Mouse (Mus musculus): ENCODE results near the gene Ciao2b. TPM values are rescaled to one million over a fixed set of nuclear protein-coding genes. Genes with fewer than 3 reads are reported as not detected.

Gene Ciao2b
- total RNA-seq, 4 experiments from 2014 or later: 33.1 to 44.9 (median 41.1) TPM

GRCm38 (mm10) chr8:104613119-104613518, 28.6 kb downstream of the Ciao2b start:
- DNase-seq: no peak

DNA sequence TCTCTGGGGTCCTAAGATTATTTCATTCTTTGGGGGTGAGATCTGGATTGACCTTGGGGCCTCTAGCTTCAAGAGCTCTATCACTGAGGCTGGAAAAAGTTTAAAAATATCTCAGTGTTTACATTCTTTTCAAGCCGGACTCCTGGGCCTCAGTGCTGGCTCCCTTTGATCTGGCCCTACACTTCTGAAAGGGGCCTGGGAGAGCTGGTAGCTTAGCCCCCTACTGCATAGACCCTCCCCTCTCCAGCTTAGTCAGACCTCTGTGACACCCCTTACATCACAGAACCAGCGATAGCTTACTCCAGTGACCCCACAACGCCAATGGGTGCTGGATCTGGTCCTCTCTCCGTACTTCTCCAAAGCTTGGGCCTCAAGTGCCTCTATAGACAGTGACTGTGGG, 30.2 kb downstream of the Ciao2b start:
- DNase-seq: no peak

GRCm38 (mm10) chr8:104610185-104610766, 31.5 kb downstream of the Ciao2b start:
- no peak for DNase-seq

DNA sequence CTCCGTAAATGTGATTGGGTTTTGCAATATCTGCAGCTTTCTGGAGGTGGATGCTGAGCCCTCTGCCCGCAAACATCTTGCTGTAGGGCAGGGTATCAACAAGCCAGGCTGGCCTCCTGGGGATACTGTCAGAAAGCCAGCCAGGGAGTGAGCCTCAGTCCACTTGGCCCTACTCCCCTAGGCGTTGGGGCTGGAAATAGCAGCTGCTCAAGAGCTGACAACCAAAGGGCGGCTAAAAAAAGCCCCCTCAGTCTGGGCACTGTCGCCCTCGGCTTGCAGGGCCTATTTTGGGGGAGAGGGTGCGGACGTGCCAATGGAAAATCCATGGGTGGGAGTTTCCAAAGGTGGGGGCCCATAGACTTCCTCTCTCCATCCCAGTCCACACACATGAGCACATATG, 32.5 kb downstream of the Ciao2b start:
- no peak for DNase-seq

- no peak for DNase-seq
Observed at GRCm38 (mm10) chr8:104607944-104608343, 33.8 kb downstream of the Ciao2b start.

DNA sequence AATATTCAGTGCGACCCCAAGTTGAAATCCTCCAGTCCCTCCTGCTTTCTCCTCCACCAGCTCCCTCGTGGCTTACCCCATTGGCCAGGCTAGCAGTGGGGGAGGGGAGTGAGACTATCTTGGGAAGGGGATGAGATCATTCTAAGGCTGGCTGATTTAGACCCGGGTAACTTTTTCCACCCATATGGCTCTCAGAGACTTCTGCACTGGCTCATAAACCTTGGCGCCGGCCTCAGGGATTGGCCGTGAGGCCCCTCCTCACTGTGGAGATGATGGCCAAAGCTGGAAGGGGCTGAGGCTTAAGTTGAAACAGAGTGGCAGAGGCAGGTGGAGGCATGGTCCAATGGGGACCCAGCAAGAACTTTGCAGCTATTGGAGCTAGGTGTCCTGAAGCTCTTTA, 35.4 kb downstream of the Ciao2b start:
- DNase-seq: no peak

GRCm38 (mm10) chr8:104603245-104603593, 38.5 kb downstream of the Ciao2b start:
- DNase-seq: no peak

DNA sequence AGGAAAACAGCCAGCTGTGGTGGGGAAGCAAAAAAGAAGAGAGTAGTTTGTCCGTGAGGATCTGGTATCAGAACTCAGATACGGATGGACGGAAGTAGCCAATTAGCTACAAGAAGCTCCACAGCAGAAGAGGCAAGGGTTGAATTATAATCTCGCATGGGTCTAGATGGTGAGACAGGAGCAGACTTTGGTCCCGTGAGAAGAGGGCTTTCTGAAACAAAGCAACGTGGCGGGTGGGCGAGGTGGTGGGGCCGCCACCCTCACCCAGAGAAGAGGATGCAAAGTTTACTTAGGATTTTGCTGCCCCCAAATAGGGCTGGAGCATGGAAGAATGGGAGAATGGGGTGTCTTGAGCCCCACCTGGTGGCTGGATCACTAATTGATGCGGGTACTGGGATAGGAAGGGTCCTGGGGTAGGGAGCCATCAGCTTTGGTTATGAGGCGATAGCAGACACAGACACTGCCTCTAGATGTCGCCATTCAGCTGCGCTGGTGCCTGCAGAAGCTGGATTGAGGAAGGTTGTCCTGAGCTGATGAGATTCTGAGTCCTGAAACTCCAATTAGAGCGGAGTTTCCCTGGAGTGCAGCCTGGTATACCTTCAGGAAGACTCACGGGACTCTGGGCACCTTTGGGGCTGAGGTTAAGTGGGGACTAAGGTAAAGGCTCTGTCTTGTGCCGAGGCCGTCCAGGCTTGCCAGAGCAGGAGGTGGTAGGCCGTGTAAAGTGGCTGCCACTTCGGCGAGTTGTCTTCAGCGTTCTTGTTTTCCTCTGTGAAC, 39.1 kb downstream of the Ciao2b start:
- peak; percentile 76 for DNase-seq

DNA sequence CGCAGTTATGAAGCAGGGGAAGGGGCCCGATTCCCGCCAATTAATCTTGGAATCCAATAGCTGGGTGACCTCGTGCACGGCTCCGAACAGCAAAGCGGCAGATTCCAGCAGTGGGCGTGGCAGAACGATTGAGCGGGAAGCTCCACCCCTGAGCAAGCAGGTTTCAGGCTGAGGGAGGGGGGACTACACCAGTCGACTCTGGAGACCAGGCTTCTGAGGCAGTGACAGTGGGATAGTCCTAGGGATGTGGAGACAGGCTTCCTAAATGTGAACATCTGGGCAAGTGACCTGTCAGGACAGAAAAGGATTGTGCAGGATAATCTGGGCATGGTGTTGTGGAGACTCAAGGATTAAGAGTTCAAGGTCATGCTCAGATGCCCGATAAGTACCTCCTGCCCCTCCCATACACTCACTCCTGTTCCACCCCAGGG, 39.8 kb downstream of the Ciao2b start:
- no peak for DNase-seq

GRCm38 (mm10) chr8:104601386-104601785, 40.4 kb downstream of the Ciao2b start:
- no peak for DNase-seq

DNA sequence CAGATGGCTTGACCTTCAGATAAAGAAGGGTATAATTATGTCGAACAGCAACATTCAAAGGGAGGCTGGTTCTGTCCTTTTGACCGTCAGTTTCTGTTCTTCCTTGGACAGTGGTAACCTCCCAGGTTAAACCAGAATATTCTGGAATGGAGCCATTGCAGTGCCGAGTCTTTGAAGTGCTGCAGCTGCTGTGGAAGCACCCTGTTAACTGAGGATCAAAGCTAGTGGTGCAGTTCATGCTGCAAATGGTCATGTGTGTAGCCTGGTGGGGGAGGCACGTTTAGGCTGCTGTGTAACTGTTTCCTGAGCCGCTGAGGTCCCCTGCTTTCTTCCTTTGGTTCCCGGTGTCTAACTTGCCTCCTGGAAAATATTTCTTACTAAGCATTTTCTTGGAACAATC, 43.3 kb downstream of the Ciao2b start:
- DNase-seq: no peak

DNA sequence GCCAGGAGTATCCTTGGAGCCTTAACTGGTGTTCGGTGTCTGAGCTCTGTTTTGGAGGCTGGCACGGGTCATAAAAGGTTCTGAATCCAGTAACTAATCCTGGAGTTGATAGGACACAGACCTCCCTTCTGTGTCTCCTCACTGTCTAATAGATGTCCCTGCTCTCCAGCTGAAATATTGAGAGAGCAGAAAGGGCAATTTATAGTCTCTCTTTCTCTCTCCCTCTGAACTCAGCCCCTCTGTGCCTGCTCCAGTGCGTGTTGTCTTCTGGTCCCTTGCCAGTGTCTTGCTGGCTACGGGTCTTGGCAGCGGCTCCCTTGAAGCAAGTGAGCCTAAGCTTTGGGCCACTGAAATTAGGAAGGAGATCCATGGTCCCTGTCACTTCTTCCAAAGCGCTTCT, 44.1 kb downstream of the Ciao2b start:
- DNase-seq: no peak

GRCm38 (mm10) chr8:104595773-104596536, 45.8 kb downstream of the Ciao2b start:
- no peak for DNase-seq

- DNase-seq: no peak
Observed at GRCm38 (mm10) chr8:104594611-104595362, 47.0 kb downstream of the Ciao2b start.

DNA sequence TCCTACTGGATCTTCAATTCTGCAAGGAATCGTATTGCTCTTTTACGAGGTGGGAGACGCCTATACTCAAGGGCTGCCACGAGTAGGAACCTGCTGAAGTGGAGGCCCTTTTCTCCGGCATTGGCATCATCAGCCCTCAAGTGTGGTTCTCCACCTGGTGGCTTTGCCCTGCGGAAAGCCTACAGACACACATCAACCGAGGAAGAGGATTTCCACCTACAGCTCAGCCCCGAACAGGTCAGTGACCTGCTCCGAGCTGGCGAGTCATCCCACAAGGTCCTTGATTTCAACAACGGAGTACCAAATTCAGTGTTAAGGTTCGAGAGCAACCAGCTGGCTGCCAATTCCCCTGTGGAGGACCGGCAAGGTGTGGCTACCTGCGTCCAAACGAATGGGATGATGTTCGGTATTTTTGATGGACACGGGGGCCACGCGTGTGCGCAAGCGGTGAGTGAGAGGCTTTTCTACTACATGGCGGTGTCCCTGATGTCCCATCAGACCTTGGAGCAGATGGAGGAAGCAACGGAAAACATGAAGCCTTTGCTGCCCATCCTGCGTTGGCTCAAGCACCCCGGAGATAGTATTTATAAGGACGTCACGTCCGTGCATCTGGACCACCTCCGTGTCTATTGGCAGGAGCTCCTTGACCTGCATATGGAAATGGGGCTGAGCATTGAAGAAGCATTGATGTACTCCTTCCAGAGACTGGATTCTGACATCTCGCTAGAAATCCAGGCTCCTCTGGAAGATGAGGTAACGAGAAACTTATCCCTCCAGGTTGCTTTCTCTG, 48.0 kb downstream of the Ciao2b start:
- no peak for DNase-seq

DNA sequence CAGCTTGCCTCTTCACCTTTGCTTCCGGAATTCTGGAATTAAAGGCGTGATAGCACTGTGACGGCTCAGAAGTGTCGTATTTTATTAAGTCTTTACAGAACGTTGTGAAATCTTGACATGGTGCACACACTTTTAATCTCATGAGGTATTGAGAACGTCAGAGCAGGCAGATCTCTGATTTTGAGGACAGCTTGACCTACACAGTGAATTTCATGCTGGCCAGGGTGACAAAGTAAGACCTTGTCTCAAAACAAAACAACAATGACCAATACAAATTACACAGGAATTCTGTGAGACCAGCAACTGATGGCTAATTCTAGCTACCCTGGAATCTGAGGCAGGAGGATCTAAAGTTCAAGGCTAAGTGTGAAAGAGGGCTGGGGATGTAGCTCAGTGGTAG, 49.2 kb downstream of the Ciao2b start:
- no peak for DNase-seq

DNA sequence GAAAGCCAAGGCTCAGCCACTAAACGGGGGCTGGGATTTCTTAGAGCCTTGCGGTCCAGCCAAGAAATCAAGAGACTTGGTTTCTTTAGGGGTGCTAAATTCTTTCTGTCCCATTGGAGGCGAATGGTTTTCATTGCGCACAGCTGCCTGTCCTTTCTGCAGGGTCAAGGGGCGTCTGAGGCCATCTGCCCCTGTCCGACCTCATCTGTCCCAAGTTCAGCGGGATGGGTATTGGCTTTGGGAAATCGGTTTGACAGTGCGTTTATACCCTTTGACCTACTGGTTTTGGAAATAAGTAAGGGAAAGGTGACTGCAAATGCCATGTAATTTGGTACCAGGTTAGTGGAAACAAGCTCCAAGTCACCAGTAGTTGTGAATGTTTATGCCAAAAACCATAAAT, 49.9 kb downstream of the Ciao2b start:
- DNase-seq: no peak

- DNase-seq: peak; percentile 94
Observed at GRCm38 (mm10) chr8:104591133-104591834, 50.5 kb downstream of the Ciao2b start, which contains the start of gene Pdp2. Pdp2 (plus strand) TSS chr8:104591451.

DNA sequence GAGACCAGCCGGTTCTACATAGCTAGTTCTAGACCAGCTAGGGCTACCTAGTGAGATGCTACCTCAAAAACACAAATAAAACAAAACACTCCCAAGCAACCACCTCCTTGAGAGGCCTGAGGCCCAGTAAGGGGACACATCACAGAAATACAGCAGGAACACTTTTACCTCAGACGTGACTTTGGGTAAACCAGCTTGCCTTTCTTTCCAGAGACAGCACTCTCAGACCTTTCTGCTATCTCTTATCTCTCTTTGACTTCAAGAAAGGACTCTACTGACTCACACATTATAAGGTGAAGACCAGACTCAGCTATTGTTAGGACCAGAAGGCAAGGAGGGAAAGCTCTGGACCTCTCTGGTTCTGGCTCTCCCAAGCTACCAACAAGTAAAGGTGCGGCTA, 51.5 kb downstream of the Ciao2b start:
- no peak for DNase-seq

Data from adrenal gland, adult 8-10 months (tissue).